Mouse (Mus musculus): ENCODE measurements around the gene Gm5129. TPM values are rescaled to one million over a fixed set of nuclear protein-coding genes. Genes with fewer than 3 reads are reported as not detected.

The Gm5129 gene
- polyA plus RNA-seq (2012; ENCODE audit: low replicate concordance), result not detected in 2 replicates

DNA sequence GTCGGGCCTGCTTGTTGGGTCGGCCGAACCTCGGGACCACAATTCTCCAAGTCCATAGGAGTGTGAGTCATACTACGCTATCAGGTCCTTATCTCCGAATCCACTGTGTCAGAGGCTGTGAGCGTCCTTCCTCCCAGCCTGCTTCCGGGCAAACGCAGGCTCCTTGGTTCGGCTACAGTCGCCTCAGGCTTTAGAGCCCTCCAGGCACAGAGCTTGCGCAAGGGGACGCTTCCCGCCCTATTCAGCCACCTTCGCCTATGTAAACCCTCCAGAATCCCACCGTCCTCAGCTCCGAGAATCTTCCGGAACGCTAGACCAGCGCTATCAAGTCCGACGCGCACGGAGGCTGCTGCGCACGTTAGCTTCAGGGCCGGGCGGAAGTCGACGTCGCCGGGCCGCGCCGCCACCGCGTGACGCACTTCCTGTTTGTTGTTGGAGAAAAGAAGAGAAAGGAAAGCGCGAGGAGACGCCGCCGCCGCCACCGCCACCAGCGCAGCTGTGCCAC, at the start of gene Gm5129, which contains the start of gene Dnajb6:
Gene Gm5129, minus strand, starts transcription at position 380 of the 505 bp plus-strand sequence.
Gene Dnajb6, plus strand, starts transcription at position 132 of the 505 bp plus-strand sequence.

Other genes starting within 250 kb of the Gm5129 start
- 3.2 and 3.8 TPM in 2 replicates for gene Ube3c, start 166.7 kb downstream of the Gm5129 start, polyA plus RNA-seq (2012; ENCODE audit: low replicate concordance)
- 241 and 699 TPM in 2 replicates for gene Dnajb6, start 248 bp downstream of the Gm5129 start, polyA plus RNA-seq (2012; ENCODE audit: low replicate concordance)

All from leukemia stem cell, adult 10-12 weeks (primary cell).